Mouse (Mus musculus): Measurements from ENCODE around the gene Atad1.

GRCm38 (mm10) chr19:32739686-32740085 lies at the start of gene Atad1:
- no peak for TF ChIP-seq CTCF (IDR thresholded peaks at IDR 0.05; ENCODE audit: low read depth)
- no peak for TF ChIP-seq EP300 (IDR thresholded peaks at IDR 0.05; ENCODE audit: low read depth)
